Mouse (Mus musculus) kidney, embryonic 14.5 days (tissue): Measurements from ENCODE around the gene Sept9. TPM values are rescaled to one million over a fixed set of nuclear protein-coding genes. Genes with fewer than 3 reads are reported as not detected.
A peak's percentile ranks its signal among the peaks of the same experiment; 100 is the strongest.

ENCODE experiments used
- ATAC-seq: fragments of 200-750 bp; cut with Nextera tagmentation; 2 replicates; pipeline ENCODE4 v1.8.0; 2017; ENCODE audit warnings: moderate number of reproducible peaks, mild to moderate bottlenecking, moderate TSS enrichment, moderate library complexity; ENCODE audit not compliant: low FRiP score, low TSS enrichment
- H3K27ac ChIP-seq: fragments of 300-500 bp; sonication (generic); 2 replicates; pipeline ENCODE4 v1.5.1; 2014; ENCODE audit warnings: low read depth, mild to moderate bottlenecking, low read length, moderate library complexity, mixed read lengths
- H3K27me3 ChIP-seq: fragments of 300-500 bp; sonication (generic); 2 replicates; pipeline ENCODE4 v1.6.1; 2014; ENCODE audit warnings: mild to moderate bottlenecking, low read length; ENCODE audit not compliant: control insufficient read depth, insufficient read depth
- H3K36me3 ChIP-seq: fragments of 300-500 bp; sonication (generic); 2 replicates; pipeline ENCODE4 v1.6.1; 2014; ENCODE audit warnings: low read length, mixed read lengths; ENCODE audit not compliant: control insufficient read depth, insufficient read depth
- H3K4me1 ChIP-seq: fragments of 300-500 bp; sonication (generic); 2 replicates; pipeline ENCODE4 v1.6.1; 2014; ENCODE audit warnings: low read length, mixed read lengths; ENCODE audit not compliant: control insufficient read depth, insufficient read depth
- H3K4me2 ChIP-seq: fragments of 300-500 bp; sonication (generic); replicated peaks from 2 replicates; pipeline ENCODE4 v1.6.1; 2014; ENCODE audit warnings: low read depth, mild to moderate bottlenecking, low read length
- H3K4me3 ChIP-seq: fragments of 300-500 bp; sonication (generic); 2 replicates; pipeline ENCODE4 v1.5.1; 2014; ENCODE audit warnings: mild to moderate bottlenecking, low read length
- H3K9ac ChIP-seq: fragments of 300-500 bp; sonication (generic); 2 replicates; pipeline ENCODE4 v1.6.1; 2014; ENCODE audit warnings: low read depth, mild to moderate bottlenecking, low read length, moderate library complexity
- H3K9me3 ChIP-seq: fragments of 300-500 bp; sonication (generic); 2 replicates; pipeline ENCODE4 v1.6.1; 2016; ENCODE audit warnings: low read length; ENCODE audit not compliant: control insufficient read depth
- WGBS: fragments of 180-500 bp; shearing (Covaris S2); extraction: QIAGEN DNeasy Blood & Tissue Kit; methylation state at CpG from one replicate; pipeline ENCODE4 v1.1.7; 2014; 5-methylcytosine and 5-hydroxymethylcytosine counted together
- polyA plus RNA-seq: library from polyadenylated mRNA; unstranded; fragments of >200 nt; fragmentation: Nextera tagmentation; extraction: Ambion mirVana; gene quantifications from 2 replicates; pipeline ENCODE4 v1.2.1, GENCODE M21; 2014

The Sept9 gene
- 96.6 and 104 TPM in 2 replicates for polyA plus RNA-seq

GRCm38 (mm10) chr11:117199282-117200175 lies at the start of gene Sept9:
Sept9 (plus strand) TSS chr11:117199661.
- peak within 1 kb of the TSS; percentile 97 for H3K4me2 ChIP-seq
- ATAC-seq, result peak; percentile 56
- H3K4me1 ChIP-seq, result peaks cover 20% of the 10 kb centered on the region; the same call in 1 of the 2 replicates
- no peaks in the 10 kb centered on the region for H3K9me3 ChIP-seq
- peak within 1 kb of the TSS; percentile 57 for H3K4me3 ChIP-seq
- H3K36me3 ChIP-seq, result no peaks in the 10 kb centered on the region
- H3K27me3 ChIP-seq, result peaks cover 6% of the 10 kb centered on the region
- H3K9ac ChIP-seq, result peak within 1 kb of the TSS; percentile 71
- under 1% methylated on average over 62 of the region's 70 CpGs for WGBS
- no peak within 1 kb of the TSS for H3K27ac ChIP-seq

- no peak overlapping the region for H3K27ac ChIP-seq
- WGBS, result 82% methylated on average over 9 of the region's 9 CpGs
These were observed 48.9 kb upstream of the Sept9 start for GRCm38 (mm10) chr11:117150467-117150966.

GRCm38 (mm10) chr11:117151461-117151860 lies 48.0 kb upstream of the Sept9 start:
- WGBS, result 93% methylated on average over 7 of the region's 7 CpGs
- no peak overlapping the region for H3K9ac ChIP-seq
- H3K36me3 ChIP-seq, result peaks cover 72% of the 10 kb centered on the region
- ATAC-seq, result no peak
- no peak overlapping the region for H3K4me3 ChIP-seq
- H3K4me2 ChIP-seq, result no peak overlapping the region
- H3K27me3 ChIP-seq, result no peaks in the 10 kb centered on the region
- no peaks in the 10 kb centered on the region for H3K9me3 ChIP-seq
- no peak overlapping the region for H3K27ac ChIP-seq
- H3K4me1 ChIP-seq, result peaks cover 15% of the 10 kb centered on the region

More at GRCm38 (mm10) chr11:117150467-117150966, 48.9 kb upstream of the Sept9 start:
- no peak overlapping the region for H3K4me3 ChIP-seq
- H3K36me3 ChIP-seq, result peaks cover 79% of the 10 kb centered on the region
- no peaks in the 10 kb centered on the region for H3K9me3 ChIP-seq
- H3K4me2 ChIP-seq, result no peak overlapping the region
- peaks cover 6% of the 10 kb centered on the region for H3K4me1 ChIP-seq
- H3K9ac ChIP-seq, result no peak overlapping the region
- ATAC-seq, result no peak
- H3K27me3 ChIP-seq, result no peaks in the 10 kb centered on the region

- peaks cover 67% of the 10 kb centered on the region for H3K36me3 ChIP-seq
- no peak overlapping the region for H3K4me3 ChIP-seq
- WGBS, result 96% methylated on average over 6 of the region's 6 CpGs
- H3K4me1 ChIP-seq, result peaks cover 15% of the 10 kb centered on the region
- H3K27ac ChIP-seq, result no peak overlapping the region
- no peaks in the 10 kb centered on the region for H3K27me3 ChIP-seq
- no peak overlapping the region for H3K4me2 ChIP-seq
- H3K9me3 ChIP-seq, result no peaks in the 10 kb centered on the region
- no peak overlapping the region for H3K9ac ChIP-seq
- ATAC-seq, result no peak
These were observed 46.9 kb upstream of the Sept9 start for GRCm38 (mm10) chr11:117152541-117152940.

GRCm38 (mm10) chr11:117153553-117153952 lies 45.9 kb upstream of the Sept9 start:
- Histone ChIP-seq H3K4me1 (peaks cover 15% of the 10 kb centered on the region), H3K9me3 (no peaks in the 10 kb centered on the region), H3K4me2 (no peak overlapping the region), H3K36me3 (peaks cover 66% of the 10 kb centered on the region), H3K27me3 (no peaks in the 10 kb centered on the region), H3K27ac (no peak overlapping the region), H3K4me3 (no peak overlapping the region), H3K9ac (no peak overlapping the region)
- ATAC-seq, result no peak
- WGBS, result 73% methylated on average over 9 of the region's 9 CpGs

- no peak overlapping the region; the same call in 1 of the 2 replicates for H3K27ac ChIP-seq
- no peak overlapping the region for H3K4me3 ChIP-seq
- peaks cover 15% of the 10 kb centered on the region for H3K4me1 ChIP-seq
- 59% methylated on average over 7 of the region's 7 CpGs for WGBS
- no peak overlapping the region for H3K9ac ChIP-seq
- H3K27me3 ChIP-seq, result no peaks in the 10 kb centered on the region
- H3K4me2 ChIP-seq, result no peak overlapping the region
- peaks cover 65% of the 10 kb centered on the region for H3K36me3 ChIP-seq
- ATAC-seq, result no peak
- no peaks in the 10 kb centered on the region for H3K9me3 ChIP-seq
These were observed 45.2 kb upstream of the Sept9 start for GRCm38 (mm10) chr11:117154088-117154815.

GRCm38 (mm10) chr11:117156725-117157124 lies 42.7 kb upstream of the Sept9 start:
- H3K4me2 ChIP-seq, result no peak overlapping the region
- no peaks in the 10 kb centered on the region for H3K27me3 ChIP-seq
- H3K36me3 ChIP-seq, result peaks cover 45% of the 10 kb centered on the region
- no peak overlapping the region for H3K9ac ChIP-seq
- H3K4me1 ChIP-seq, result peaks cover 15% of the 10 kb centered on the region
- H3K9me3 ChIP-seq, result no peaks in the 10 kb centered on the region
- H3K4me3 ChIP-seq, result no peak overlapping the region
- ATAC-seq, result peak; percentile 44
- H3K27ac ChIP-seq, result no peak overlapping the region
- 12% methylated on average over 13 of the region's 15 CpGs for WGBS

- no peak overlapping the region for H3K9ac ChIP-seq
- no peak overlapping the region for H3K27ac ChIP-seq
- no peak for ATAC-seq
- H3K9me3 ChIP-seq, result no peaks in the 10 kb centered on the region
- H3K27me3 ChIP-seq, result no peaks in the 10 kb centered on the region
- H3K36me3 ChIP-seq, result peaks cover 41% of the 10 kb centered on the region
- no peak overlapping the region for H3K4me3 ChIP-seq
- H3K4me2 ChIP-seq, result no peak overlapping the region
- 86% methylated on average over 11 of the region's 11 CpGs for WGBS
- peaks cover 15% of the 10 kb centered on the region for H3K4me1 ChIP-seq
These were observed 41.1 kb upstream of the Sept9 start for GRCm38 (mm10) chr11:117158343-117158742.
